Mouse (Mus musculus) CH12.LX (cell line): ENCODE data around the gene Gm19402. TPM values are rescaled to one million over a fixed set of nuclear protein-coding genes. Genes with fewer than 3 reads are reported as not detected.

Source experiments
- DNase-seq: peaks from one replicate; pipeline ENCODE4 v3.0.0-alpha.2; 2013; ENCODE audit errors: extremely low read depth
- H3K27ac ChIP-seq: 2 replicates; pipeline ENCODE4 v1.5.1; 2012; ENCODE audit warnings: low read depth, mild to moderate bottlenecking, control low read depth, moderate library complexity; ENCODE audit not compliant: insufficient read depth
- H3K27me3 ChIP-seq: replicated peaks from 2 replicates; pipeline ENCODE3; 2012; ENCODE audit warnings: inconsistent platforms
- H3K36me3 ChIP-seq, 2 experiments: replicated peaks in 1 of 2; 2 replicates each; pipeline versions ENCODE3 to v1.6.1; 2012; ENCODE audit warnings: inconsistent platforms in 1 of 2, low read length in 1 of 2, mild to moderate bottlenecking in 1 of 2, mixed read lengths in 1 of 2, moderate library complexity in 1 of 2; ENCODE audit not compliant: control insufficient read depth in 1 of 2, insufficient read depth in 1 of 2
- H3K4me1 ChIP-seq, 2 experiments: 2 replicates each; pipeline ENCODE4 v1.6.1; 2012; ENCODE audit warnings: inconsistent platforms in 1 of 2, moderate library complexity in 1 of 2; ENCODE audit not compliant: insufficient read depth in 2 of 2, control insufficient read depth in 1 of 2
- H3K4me2 ChIP-seq: 2 replicates; pipeline ENCODE4 v1.6.1; 2012; ENCODE audit warnings: low read depth, mild to moderate bottlenecking, control low read depth; ENCODE audit not compliant: poor library complexity, insufficient read depth, severe bottlenecking
- H3K4me3 ChIP-seq, 3 experiments: fragments of 150-350 bp in 1 of 3; sonication (generic) in 1 of 3; replicated peaks in 1 of 3; 2 replicates each; pipeline versions ENCODE3 to v1.5.1; 2011 to 2012; ENCODE audit warnings: low read depth in 2 of 3, low read length in 2 of 3, mild to moderate bottlenecking in 2 of 3, moderate library complexity in 2 of 3, control low read depth in 1 of 3, improper control_type of control experiment in 1 of 3, inconsistent platforms in 1 of 3, mixed read lengths in 1 of 3; ENCODE audit not compliant: poor library complexity in 1 of 3
- H3K79me2 ChIP-seq: replicated peaks from 2 replicates; pipeline ENCODE4 v1.6.1; 2012; ENCODE audit warnings: mild to moderate bottlenecking, moderate library complexity; ENCODE audit not compliant: control insufficient read depth, poor library complexity, insufficient read depth, severe bottlenecking; ENCODE audit errors: extremely low read depth
- H3K9ac ChIP-seq: 2 replicates; pipeline ENCODE4 v1.6.1; 2012; ENCODE audit warnings: low read depth, mild to moderate bottlenecking, control low read depth, moderate library complexity; ENCODE audit not compliant: insufficient read depth
- H3K9me3 ChIP-seq: replicated peaks from 2 replicates; pipeline ENCODE3; 2012; ENCODE audit warnings: low read length, inconsistent platforms, mixed read lengths
- CHD2 ChIP-seq: IDR thresholded peaks from 2 replicates; pipeline ENCODE4 v1.6.1; 2011; ENCODE audit warnings: low read length, improper control_type of control experiment
- CTCF ChIP-seq, 2 experiments: IDR thresholded peaks in 1 of 2; conservative IDR thresholded peaks in 1 of 2; 2 replicates each; pipeline ENCODE4 v1.5.1; 2011 to 2012; ENCODE audit warnings: low read depth in 2 of 2, low read length in 2 of 2, improper control_type of control experiment in 1 of 2, inconsistent platforms in 1 of 2, mild to moderate bottlenecking in 1 of 2, moderate library complexity in 1 of 2
- E2F4 ChIP-seq: IDR thresholded peaks from 2 replicates; pipeline ENCODE4 v1.6.1; 2011; ENCODE audit warnings: low read depth, low read length, improper control_type of control experiment; ENCODE audit not compliant: insufficient replicate concordance
- ELF1 ChIP-seq: IDR thresholded peaks from 2 replicates; pipeline ENCODE4 v1.6.1; 2014; ENCODE audit warnings: low read depth, mild to moderate bottlenecking, inconsistent platforms, low read length, improper control_type of control experiment
- EP300 ChIP-seq: IDR thresholded peaks from 2 replicates; pipeline ENCODE4 v1.6.1; 2011; ENCODE audit warnings: low read length, improper control_type of control experiment
- ETS1 ChIP-seq: conservative IDR thresholded peaks from 2 replicates; pipeline ENCODE4 v1.6.1; 2012; ENCODE audit warnings: low read depth, mild to moderate bottlenecking, inconsistent platforms, low read length, improper control_type of control experiment, moderate library complexity
- HCFC1 ChIP-seq: IDR thresholded peaks from 2 replicates; pipeline ENCODE4 v1.6.1; 2012; ENCODE audit warnings: low read depth, mild to moderate bottlenecking, inconsistent platforms, low read length, improper control_type of control experiment
- KAT2A ChIP-seq: IDR thresholded peaks from 2 replicates; pipeline ENCODE4 v1.6.1; 2012; ENCODE audit warnings: low read length, improper control_type of control experiment, inconsistent platforms; ENCODE audit not compliant: insufficient replicate concordance
- MAFK ChIP-seq: IDR thresholded peaks from 2 replicates; pipeline ENCODE4 v1.6.1; 2011; ENCODE audit warnings: low read length, improper control_type of control experiment; ENCODE audit not compliant: insufficient replicate concordance
- MAX ChIP-seq: IDR thresholded peaks from 2 replicates; pipeline ENCODE4 v1.6.1; 2011; ENCODE audit warnings: low read length, improper control_type of control experiment
- MAZ ChIP-seq: IDR thresholded peaks from 2 replicates; pipeline ENCODE4 v1.6.1; 2012; ENCODE audit warnings: low read depth, mild to moderate bottlenecking, inconsistent platforms, low read length, improper control_type of control experiment, moderate library complexity
- MYC ChIP-seq: IDR thresholded peaks from 2 replicates; pipeline ENCODE4 v1.6.1; 2011; ENCODE audit warnings: low read depth, mild to moderate bottlenecking, improper control_type of control experiment, low read length
- NELFE ChIP-seq: IDR thresholded peaks from 2 replicates; pipeline ENCODE4 v1.6.1; 2011; ENCODE audit warnings: low read depth, low read length, improper control_type of control experiment
- NRF1 ChIP-seq: IDR thresholded peaks from 2 replicates; pipeline ENCODE4 v1.6.1; 2014; ENCODE audit warnings: low read depth, mild to moderate bottlenecking, inconsistent platforms, low read length, improper control_type of control experiment, moderate library complexity
- PAX5 ChIP-seq: IDR thresholded peaks from 2 replicates; pipeline ENCODE4 v1.6.1; 2012; ENCODE audit warnings: low read length, inconsistent platforms, mixed read lengths
- POLR2AphosphoS2 ChIP-seq: IDR thresholded peaks from 2 replicates; pipeline ENCODE4 v1.6.1; 2011; ENCODE audit warnings: low read depth, low read length, improper control_type of control experiment
- RAD21 ChIP-seq: IDR thresholded peaks from 2 replicates; pipeline ENCODE4 v1.6.1; 2011; ENCODE audit warnings: low read depth, mild to moderate bottlenecking, low read length, improper control_type of control experiment, moderate library complexity
- RCOR1 ChIP-seq: conservative IDR thresholded peaks from 2 replicates; pipeline ENCODE4 v1.6.1; 2012; ENCODE audit warnings: low read depth, mild to moderate bottlenecking, inconsistent platforms, low read length, improper control_type of control experiment
- SIN3A ChIP-seq: IDR thresholded peaks from 2 replicates; pipeline ENCODE4 v1.6.1; 2012; ENCODE audit warnings: low read length, improper control_type of control experiment, inconsistent platforms
- TBP ChIP-seq: conservative IDR thresholded peaks from 2 replicates; pipeline ENCODE4 v1.6.1; 2011; ENCODE audit warnings: low read depth, low read length, improper control_type of control experiment
- USF1 ChIP-seq: IDR thresholded peaks from 2 replicates; pipeline ENCODE4 v1.6.1; 2014; ENCODE audit warnings: low read depth, mild to moderate bottlenecking, inconsistent platforms, low read length, improper control_type of control experiment
- ZNF384 ChIP-seq: IDR thresholded peaks from 2 replicates; pipeline ENCODE4 v1.6.1; 2012; ENCODE audit warnings: low read depth, low read length, improper control_type of control experiment, inconsistent platforms
- dilution Hi-C: fragments of 300-500 bp; cut with MboI; formaldehyde crosslinking; loops from 2 replicates; pipeline ENCODE4 v1.14.3; 2020; ENCODE audit warnings: low sequenced_read_pairs; ENCODE audit not compliant: extremely low pct_unique_long_range_greater_than_20kb, extremely low pct_ligation_motif_present
- in situ Hi-C: fragments of 300-500 bp; cut with MboI; formaldehyde crosslinking; loops from 3 replicates; pipeline ENCODE4 v1.14.3; 2019; ENCODE audit warnings: low sequenced_read_pairs, low pct_ligation_motif_present, low pct_unique_long_range_greater_than_20kb, mixed read lengths
- polyA plus RNA-seq: library from polyadenylated mRNA; unstranded; fragments of >175 nt; gene quantifications from 2 replicates; pipeline ENCODE4 v1.2.1, GENCODE M21; 2012; ENCODE audit warnings: low read depth; ENCODE audit not compliant: insufficient read length
- total RNA-seq, 2 experiments: library from RNA; depleted of rRNA; stranded (reverse); fragments of 300-350 nt in 1 of 2; fragments of >200 nt in 1 of 2; gene quantifications; 2 replicates each; pipeline ENCODE4 v1.2.3; 2012 to 2014

The Gm19402 gene
- total and polyA plus RNA-seq, 3 experiments, result not detected

DNA sequence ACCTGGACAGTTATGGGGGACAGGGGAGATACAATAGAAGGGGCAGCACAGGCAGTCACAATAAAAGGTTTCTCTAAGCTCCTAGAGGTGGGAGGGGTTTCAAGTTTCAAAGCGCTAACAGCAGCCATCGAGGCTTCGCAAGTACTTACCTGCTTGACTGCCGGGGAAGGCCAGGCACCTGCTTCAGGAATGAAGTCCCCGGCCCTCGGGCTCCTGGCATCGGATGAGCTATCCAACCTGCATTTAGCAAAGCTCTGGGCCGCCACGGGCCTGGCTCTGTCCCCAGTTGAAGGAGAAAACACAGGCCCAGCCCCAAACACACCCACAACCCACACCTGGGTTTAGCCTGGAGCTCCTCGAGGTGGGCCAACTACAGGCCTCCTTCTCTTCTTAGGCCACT lies 3.5 kb downstream of the Gm19402 start:
- no peak for TF ChIP-seq ZNF384
- TF ChIP-seq CTCF (conservative IDR thresholded peaks at IDR 0.05 in 1 of 2, IDR thresholded peaks at IDR 0.05 in 1 of 2; ENCODE audit: low read depth in 2 of 2, low read length in 2 of 2), result no peak
- no peak for TF ChIP-seq HCFC1
- no peak for TF ChIP-seq NRF1
- no peak for TF ChIP-seq MAZ
- no peak for TF ChIP-seq USF1
- TF ChIP-seq RAD21, result no peak
- TF ChIP-seq MYC, result no peak
- no peak for TF ChIP-seq TBP
- no peak for TF ChIP-seq E2F4
- TF ChIP-seq SIN3A, result no peak
- no peak for TF ChIP-seq MAX
- H3K27me3 ChIP-seq, result peaks cover 47% of the 10 kb centered on the region

DNA sequence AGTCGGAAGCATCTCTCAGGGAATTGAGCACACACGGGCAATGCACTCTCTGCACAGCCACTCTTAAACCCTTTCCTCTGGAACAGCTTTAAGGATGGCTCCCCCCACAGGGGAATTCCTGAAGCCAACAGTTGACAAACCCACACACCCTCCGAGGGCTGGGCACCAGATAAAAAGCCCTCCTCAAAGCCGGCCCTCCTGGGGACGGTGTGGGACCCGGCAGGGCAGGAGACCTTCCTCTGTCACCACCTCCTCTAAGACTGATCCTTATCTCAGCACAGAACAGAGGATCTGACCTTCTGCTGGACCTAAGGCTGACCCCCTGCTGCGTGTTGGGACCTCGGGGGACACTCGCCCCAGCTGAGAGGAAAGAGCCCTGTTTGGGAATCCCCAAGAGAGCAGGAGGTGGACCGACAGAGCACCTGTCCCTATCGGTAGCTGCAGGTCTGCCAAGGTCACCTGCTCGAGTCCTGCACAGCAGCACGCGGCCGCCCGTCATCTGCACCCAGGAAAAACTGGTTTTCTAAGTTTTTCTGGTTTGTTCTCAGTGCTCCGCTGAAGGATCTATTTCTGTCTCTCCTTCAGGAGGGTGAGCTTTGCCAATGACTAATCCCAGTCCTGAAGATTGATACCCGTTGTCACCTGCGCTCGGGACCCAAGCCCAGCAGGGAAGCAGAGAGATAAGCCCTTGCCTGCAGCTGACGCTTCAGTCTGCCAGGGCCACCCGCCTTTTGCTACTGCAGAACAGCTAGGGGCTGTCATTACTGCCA lies 4.5 kb downstream of the Gm19402 start, which contains the start of gene Tspear:
Gene Tspear, plus strand, starts transcription at position 675 of the 770 bp plus-strand sequence.
- Histone ChIP-seq H3K36me3 (no peaks in the 10 kb centered on the region), H3K9me3 (no peaks in the 10 kb centered on the region), H3K4me3 (no peak within 1 kb of the TSS), H3K27me3 (peaks cover 37% of the 10 kb centered on the region), H3K9ac (no peak within 1 kb of the TSS), H3K79me2 (no peaks in the 10 kb centered on the region), H3K27ac (no peak within 1 kb of the TSS), H3K4me1 (peaks cover 5 to 42% of the 10 kb centered on the region in 2 experiments), H3K4me2 (no peak within 1 kb of the TSS)
- dilution Hi-C loops, result no loop called here
- TF ChIP-seq SIN3A (no peak), PAX5 (no peak), KAT2A (no peak), MYC (no peak), ELF1 (no peak), CHD2 (no peak), EP300 (no peak), HCFC1 (no peak), NELFE (no peak), CTCF (conservative IDR thresholded peaks at IDR 0.05 in 1 of 2, IDR thresholded peaks at IDR 0.05 in 1 of 2; ENCODE audit: low read depth in 2 of 2, low read length in 2 of 2) (no peak), RCOR1 (no peak), MAFK (no peak), POLR2AphosphoS2 (no peak), ETS1 (no peak)
- in situ Hi-C loops, result no loop called here
- DNase-seq, result no peak

More for the DNA sequence above, 3.5 kb downstream of the Gm19402 start:
- H3K4me3 ChIP-seq, result no peak overlapping the region
- H3K79me2 ChIP-seq, result no peaks in the 10 kb centered on the region
- no peak overlapping the region for H3K9ac ChIP-seq
- no peak overlapping the region for H3K4me2 ChIP-seq
- peaks cover 5 to 39% of the 10 kb centered on the region in 2 experiments for H3K4me1 ChIP-seq
- H3K36me3 ChIP-seq, result no peaks in the 10 kb centered on the region
- no peak overlapping the region for H3K27ac ChIP-seq
- DNase-seq, result no peak
- in situ Hi-C loops, result no loop called here
- dilution Hi-C loops, result no loop called here
- H3K9me3 ChIP-seq, result no peaks in the 10 kb centered on the region
